Mouse (Mus musculus) liver, adult 2 months (tissue): Measurements from ENCODE around the gene Ppfia3. TPM values are rescaled to one million over a fixed set of nuclear protein-coding genes. Genes with fewer than 3 reads are reported as not detected.

Experiments
- DNase-seq: peaks from one replicate; pipeline ENCODE4 v3.0.0-alpha.2; 2011; ENCODE audit warnings: low read depth, low spot score; ENCODE audit errors: extremely low read depth
- H3K27ac ChIP-seq: fragments of 200-500 bp; replicated peaks from 2 replicates; pipeline ENCODE4 v1.5.1; 2012; ENCODE audit warnings: low read depth, mild to moderate bottlenecking, control low read depth, inconsistent platforms, low read length; ENCODE audit not compliant: insufficient read depth
- H3K27me3 ChIP-seq: fragments of 200-500 bp; 2 replicates; pipeline ENCODE4 v1.6.1; 2012; ENCODE audit warnings: mild to moderate bottlenecking, moderate library complexity, low read length, inconsistent platforms; ENCODE audit not compliant: control insufficient read depth, insufficient read depth
- H3K36me3 ChIP-seq: fragments of 200-500 bp; 2 replicates; pipeline ENCODE4 v1.6.1; 2012; ENCODE audit warnings: low read length, inconsistent platforms; ENCODE audit not compliant: control insufficient read depth, insufficient read depth
- H3K4me1 ChIP-seq: fragments of 200-500 bp; 2 replicates; pipeline ENCODE4 v1.6.1; 2011; ENCODE audit warnings: low read length; ENCODE audit not compliant: control insufficient read depth, insufficient read depth
- H3K4me3 ChIP-seq: fragments of 200-500 bp; 2 replicates; pipeline ENCODE4 v1.5.1; 2011; ENCODE audit warnings: low read depth, mild to moderate bottlenecking, control low read depth, low read length, moderate library complexity; ENCODE audit not compliant: insufficient read depth
- H3K79me2 ChIP-seq: fragments of 200-500 bp; 2 replicates; pipeline ENCODE4 v1.6.1; 2012; ENCODE audit warnings: inconsistent platforms, mild to moderate bottlenecking, low read length, moderate library complexity; ENCODE audit not compliant: control insufficient read depth, insufficient read depth
- H3K9ac ChIP-seq: fragments of 200-500 bp; 2 replicates; pipeline ENCODE4 v1.6.1; 2012; ENCODE audit warnings: low read depth, mild to moderate bottlenecking, control low read depth, inconsistent platforms, low read length
- CTCF ChIP-seq: fragments of 200-500 bp; IDR thresholded peaks from 2 replicates; pipeline ENCODE4 v1.5.1; 2011; ENCODE audit warnings: low read depth, low read length, control low read depth
- POLR2A ChIP-seq: fragments of 200-500 bp; IDR thresholded peaks from 2 replicates; pipeline ENCODE4 v1.6.1; 2011; ENCODE audit warnings: low read length, control low read depth; ENCODE audit not compliant: insufficient read depth; ENCODE audit errors: extremely low read depth
- WGBS: fragments of 180-500 bp; shearing (Covaris S2); methylation state at CpG from one replicate; pipeline ENCODE4 v1.1.7; 2018; 5-methylcytosine and 5-hydroxymethylcytosine counted together
- polyA plus RNA-seq: library from polyadenylated mRNA; depleted of rRNA; stranded (reverse); fragments of >200 nt; gene quantifications from 2 replicates; pipeline ENCODE4 v1.2.3, GENCODE M21; 2012
- total RNA-seq: library from RNA; depleted of rRNA; stranded (reverse); fragments of >200 nt; gene quantifications from 2 replicates; pipeline ENCODE4 v1.2.3, GENCODE M21; 2014

The Ppfia3 gene
- total and polyA plus RNA-seq, 2 experiments: not detected

GRCm38 (mm10) chr7:45313495-45313894, 53.3 kb downstream of the Ppfia3 start:
- 73% methylated on average over 9 of the region's 9 CpGs for WGBS
- no peak for TF ChIP-seq POLR2A
- TF ChIP-seq CTCF: no peak
- no peak for DNase-seq
- H3K36me3 ChIP-seq: no peaks in the 10 kb centered on the region
- H3K79me2 ChIP-seq: no peaks in the 10 kb centered on the region
- H3K9ac ChIP-seq: no peak overlapping the region
- no peaks in the 10 kb centered on the region for H3K27me3 ChIP-seq
- no peak overlapping the region for H3K4me3 ChIP-seq
- H3K27ac ChIP-seq: no peak overlapping the region
- no peaks in the 10 kb centered on the region for H3K4me1 ChIP-seq

GRCm38 (mm10) chr7:45312686-45313453, 53.9 kb downstream of the Ppfia3 start:
- no peak overlapping the region for H3K27ac ChIP-seq
- no peaks in the 10 kb centered on the region for H3K27me3 ChIP-seq
- 67% methylated on average over 10 of the region's 10 CpGs for WGBS
- no peak for DNase-seq
- no peak for TF ChIP-seq CTCF
- no peak for TF ChIP-seq POLR2A
- no peak overlapping the region for H3K4me3 ChIP-seq
- no peaks in the 10 kb centered on the region for H3K79me2 ChIP-seq
- no peaks in the 10 kb centered on the region for H3K36me3 ChIP-seq
- H3K9ac ChIP-seq: no peak overlapping the region
- no peaks in the 10 kb centered on the region for H3K4me1 ChIP-seq

- Histone ChIP-seq H3K27ac (no peak overlapping the region), H3K9ac (no peak overlapping the region), H3K4me1 (no peaks in the 10 kb centered on the region), H3K27me3 (no peaks in the 10 kb centered on the region), H3K36me3 (no peaks in the 10 kb centered on the region), H3K4me3 (no peak overlapping the region), H3K79me2 (no peaks in the 10 kb centered on the region)
- no peak for DNase-seq
- 68% methylated on average over 8 of the region's 8 CpGs for WGBS
- TF ChIP-seq POLR2A: no peak
- no peak for TF ChIP-seq CTCF
These were observed 54.8 kb downstream of the Ppfia3 start for GRCm38 (mm10) chr7:45312023-45312422.

GRCm38 (mm10) chr7:45309455-45309854, 57.4 kb downstream of the Ppfia3 start:
- no peaks in the 10 kb centered on the region for H3K36me3 ChIP-seq
- no peak overlapping the region for H3K4me3 ChIP-seq
- no peaks in the 10 kb centered on the region for H3K27me3 ChIP-seq
- H3K9ac ChIP-seq: no peak overlapping the region
- no peaks in the 10 kb centered on the region for H3K4me1 ChIP-seq
- WGBS: 23% methylated on average over 9 of the region's 9 CpGs
- TF ChIP-seq POLR2A (no peak), CTCF (peak; percentile 78)
- H3K27ac ChIP-seq: no peak overlapping the region
- peak; percentile 41 for DNase-seq
- H3K79me2 ChIP-seq: no peaks in the 10 kb centered on the region

GRCm38 (mm10) chr7:45308551-45309240, 58.1 kb downstream of the Ppfia3 start:
- WGBS: 80% methylated on average over 15 of the region's 15 CpGs
- H3K4me1 ChIP-seq: no peaks in the 10 kb centered on the region
- TF ChIP-seq POLR2A: no peak
- TF ChIP-seq CTCF: no peak
- no peak for DNase-seq
- H3K9ac ChIP-seq: no peak overlapping the region
- H3K4me3 ChIP-seq: no peak overlapping the region
- no peaks in the 10 kb centered on the region for H3K36me3 ChIP-seq
- H3K27me3 ChIP-seq: no peaks in the 10 kb centered on the region
- no peaks in the 10 kb centered on the region for H3K79me2 ChIP-seq
- no peak overlapping the region for H3K27ac ChIP-seq

- Histone ChIP-seq H3K27ac (no peak overlapping the region), H3K9ac (no peak overlapping the region), H3K4me3 (no peak overlapping the region), H3K79me2 (no peaks in the 10 kb centered on the region), H3K36me3 (no peaks in the 10 kb centered on the region), H3K4me1 (no peaks in the 10 kb centered on the region), H3K27me3 (no peaks in the 10 kb centered on the region)
- TF ChIP-seq CTCF (peak; percentile 91), POLR2A (no peak)
- peak; percentile 42 for DNase-seq
- 39% methylated on average over 17 of the region's 17 CpGs for WGBS
These were observed 61.5 kb downstream of the Ppfia3 start for GRCm38 (mm10) chr7:45305275-45305674.
